Mouse (Mus musculus) embryonic facial prominence, embryonic 13.5 days (tissue): ENCODE measurements around the gene Gm21767. TPM values are rescaled to one million over a fixed set of nuclear protein-coding genes. Genes with fewer than 3 reads are reported as not detected.
"Not testable (repeated sequence)": the region's sequence is repeated elsewhere in the genome, so short reads cannot be mapped to it uniquely, and the experiment has no call there.

Source experiments
- ATAC-seq: fragments of 200-750 bp; cut with Nextera tagmentation; 2 replicates; pipeline ENCODE4 v1.8.0; 2017; ENCODE audit warnings: low read depth; ENCODE audit not compliant: insufficient number of reproducible peaks, insufficient read depth, low FRiP score, low TSS enrichment
- H3K27ac ChIP-seq: fragments of 300-500 bp; sonication (generic); 2 replicates; pipeline ENCODE4 v1.5.1; 2015; ENCODE audit warnings: moderate library complexity, mild to moderate bottlenecking, inconsistent platforms
- H3K27me3 ChIP-seq: fragments of 300-500 bp; sonication (generic); 2 replicates; pipeline ENCODE4 v1.6.1; 2015; ENCODE audit warnings: mild to moderate bottlenecking, inconsistent platforms
- H3K36me3 ChIP-seq: fragments of 300-500 bp; sonication (generic); 2 replicates; pipeline ENCODE4 v1.6.1; 2015; ENCODE audit warnings: mild to moderate bottlenecking, inconsistent platforms
- H3K4me1 ChIP-seq: fragments of 300-500 bp; sonication (generic); 2 replicates; pipeline ENCODE4 v1.6.1; 2015; ENCODE audit warnings: inconsistent platforms
- H3K4me2 ChIP-seq: fragments of 300-500 bp; sonication (generic); 2 replicates; pipeline ENCODE4 v1.6.1; 2015; ENCODE audit warnings: moderate library complexity, mild to moderate bottlenecking, inconsistent platforms
- H3K4me3 ChIP-seq: fragments of 300-500 bp; sonication (generic); 2 replicates; pipeline ENCODE4 v1.5.1; 2015; ENCODE audit warnings: mild to moderate bottlenecking, inconsistent platforms
- H3K9ac ChIP-seq: fragments of 300-500 bp; sonication (generic); 2 replicates; pipeline ENCODE4 v1.6.1; 2015; ENCODE audit warnings: mild to moderate bottlenecking, inconsistent platforms
- H3K9me3 ChIP-seq: fragments of 300-500 bp; sonication (generic); 2 replicates; pipeline ENCODE4 v1.6.1; 2016; ENCODE audit warnings: inconsistent platforms
- WGBS: fragments of 180-500 bp; shearing (Covaris S2); methylation state at CpG from one replicate; pipeline ENCODE4 v1.1.7; 2015; ENCODE audit warnings: mixed read lengths; 5-methylcytosine and 5-hydroxymethylcytosine counted together
- polyA plus RNA-seq: library from polyadenylated mRNA; unstranded; fragments of >200 nt; fragmentation: Nextera tagmentation; extraction: Ambion mirVana; gene quantifications from 2 replicates; pipeline ENCODE4 v1.2.1, GENCODE M21; 2015

Gene Gm21767
- not detected in 2 replicates for polyA plus RNA-seq

GRCm38 (mm10) chrY:13941438-13941837 is at the start of gene Gm21767:
Gene Gm21767, plus strand, starts transcription at chrY:13941738.
- WGBS, result no CpG with 5 or more reads among the region's 3 CpGs
- not testable (repeated sequence) for H3K4me2 ChIP-seq, H3K27ac ChIP-seq, H3K36me3 ChIP-seq, ATAC-seq, H3K4me3 ChIP-seq, H3K4me1 ChIP-seq, H3K9me3 ChIP-seq, H3K27me3 ChIP-seq, H3K9ac ChIP-seq
